Mouse (Mus musculus) myocyte (in vitro differentiated cells): ENCODE data around the gene Vmn1r183. TPM values are rescaled to one million over a fixed set of nuclear protein-coding genes. Genes with fewer than 3 reads are reported as not detected.
"Not testable (repeated sequence)": the region's sequence is repeated elsewhere in the genome, so short reads cannot be mapped to it uniquely, and the experiment has no call there.

ENCODE experiments used
- H3K27me3 ChIP-seq: one replicate; pipeline ENCODE4 v1.6.1; 2011; ENCODE audit not compliant: control insufficient read depth, insufficient read depth, insufficient read length
- H3K36me3 ChIP-seq: one replicate; pipeline ENCODE4 v1.6.1; 2011; ENCODE audit not compliant: control insufficient read depth, insufficient read depth
- H3K4me2 ChIP-seq: one replicate; pipeline ENCODE4 v1.6.1; 2011; ENCODE audit warnings: low read depth, control low read depth
- H3K4me3 ChIP-seq: one replicate; pipeline ENCODE4 v1.5.1; 2011; ENCODE audit warnings: mild to moderate bottlenecking, control low read depth, moderate library complexity
- H3K79me2 ChIP-seq: one replicate; pipeline ENCODE4 v1.6.1; 2011; ENCODE audit not compliant: control insufficient read depth, insufficient read depth
- H3ac ChIP-seq: one replicate; pipeline ENCODE4 v1.6.1; 2011; ENCODE audit not compliant: control insufficient read depth, insufficient read length
- CEBPB ChIP-seq: IDR thresholded peaks from 2 replicates; pipeline ENCODE4 v1.6.1; 2011; ENCODE audit warnings: mild to moderate bottlenecking, moderate library complexity; ENCODE audit not compliant: poor library complexity, insufficient read depth, severe bottlenecking
- E2F4 ChIP-seq: IDR thresholded peaks from one replicate; pipeline ENCODE4 v1.6.1; 2011; ENCODE audit warnings: mild to moderate bottlenecking, control low read depth, moderate library complexity; ENCODE audit not compliant: insufficient read depth
- MAX ChIP-seq: IDR thresholded peaks from one replicate; pipeline ENCODE4 v1.6.1; 2011; ENCODE audit warnings: low read depth, mild to moderate bottlenecking, control low read depth
- MYOD1 ChIP-seq, 3 experiments: IDR thresholded peaks; one replicate each; pipeline ENCODE4 v1.6.1; 2011; ENCODE audit warnings: control low read depth in 2 of 3, low read depth in 2 of 3, mild to moderate bottlenecking in 2 of 3, moderate library complexity in 1 of 3; ENCODE audit not compliant: insufficient read length in 2 of 3, control insufficient read depth in 1 of 3
- MYOG ChIP-seq, 3 experiments: IDR thresholded peaks; one replicate each; pipeline ENCODE4 v1.6.1; 2011; ENCODE audit warnings: control low read depth in 2 of 3, low read depth in 2 of 3, mild to moderate bottlenecking in 2 of 3; ENCODE audit not compliant: insufficient read length in 2 of 3, control insufficient read depth in 1 of 3, insufficient read depth in 1 of 3
- POLR2A ChIP-seq: IDR thresholded peaks from one replicate; pipeline ENCODE4 v1.6.1; 2011; ENCODE audit warnings: low read depth, mild to moderate bottlenecking, control low read depth, moderate library complexity; ENCODE audit not compliant: insufficient read length
- POLR2AphosphoS2 ChIP-seq: IDR thresholded peaks from one replicate; pipeline ENCODE4 v1.6.1; 2011; ENCODE audit warnings: low read depth, control low read depth; ENCODE audit not compliant: insufficient read length
- REST ChIP-seq: IDR thresholded peaks from one replicate; pipeline ENCODE4 v1.6.1; 2011; ENCODE audit warnings: mild to moderate bottlenecking, control low read depth, moderate library complexity; ENCODE audit not compliant: insufficient read depth, insufficient read length
- SRF ChIP-seq: IDR thresholded peaks from one replicate; pipeline ENCODE4 v1.6.1; 2011; ENCODE audit warnings: low read depth; ENCODE audit not compliant: control insufficient read depth, insufficient read length
- TCF12 ChIP-seq: IDR thresholded peaks from one replicate; pipeline ENCODE4 v1.6.1; 2011; ENCODE audit warnings: mild to moderate bottlenecking, control low read depth; ENCODE audit not compliant: poor library complexity, insufficient read depth, severe bottlenecking
- TCF3 ChIP-seq: IDR thresholded peaks from one replicate; pipeline ENCODE4 v1.6.1; 2011; ENCODE audit warnings: low read depth, control low read depth; ENCODE audit not compliant: insufficient read length
- USF1 ChIP-seq: IDR thresholded peaks from one replicate; pipeline ENCODE4 v1.6.1; 2011; ENCODE audit warnings: low read depth, mild to moderate bottlenecking, control low read depth, moderate library complexity
- polyA plus RNA-seq: library from polyadenylated mRNA; unstranded; fragments of >200 nt; fragmentation: generic; extraction: Trizol; gene quantifications from one replicate; pipeline ENCODE4 v1.2.1, GENCODE M21; 2012; ENCODE audit warnings: missing spikeins

Gene Vmn1r183
- polyA plus RNA-seq, result not detected

DNA sequence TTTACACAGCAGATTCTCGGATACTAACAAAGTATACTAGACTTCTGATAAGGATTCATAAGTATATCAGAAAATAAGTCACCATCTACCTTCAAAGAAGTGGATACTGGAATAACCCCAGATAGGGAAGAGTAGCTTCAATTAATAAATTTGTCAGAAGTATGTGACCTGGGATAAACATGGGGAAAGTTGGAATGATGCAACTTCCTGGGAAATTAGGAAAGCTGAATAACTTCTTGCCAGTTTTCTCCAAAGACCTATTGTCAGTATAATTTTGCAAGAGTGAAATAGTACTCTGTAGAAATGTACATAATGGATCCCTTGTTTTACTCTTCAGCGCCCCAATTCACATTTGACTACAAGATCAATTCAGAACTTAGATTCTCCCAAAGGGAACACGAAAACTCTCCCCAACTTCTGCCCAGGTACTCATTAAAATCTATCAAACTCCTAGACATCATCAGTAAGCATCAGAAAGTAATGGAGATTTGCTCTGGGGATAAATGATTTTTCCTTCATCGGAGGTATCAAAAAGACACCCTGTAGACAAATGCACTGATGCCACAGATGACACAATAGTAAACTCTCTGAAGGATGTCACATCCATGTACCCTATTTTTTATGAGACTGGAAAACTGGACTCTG is at the start of gene Vmn1r183:
Gene Vmn1r183, plus strand, starts transcription at position 595 of the 645 bp plus-strand sequence.
- Histone ChIP-seq H3ac (no peak within 1 kb of the TSS), H3K4me2 (no peak within 1 kb of the TSS), H3K36me3 (no peaks in the 10 kb centered on the region), H3K4me3 (no peak within 1 kb of the TSS), H3K79me2 (no peaks in the 10 kb centered on the region), H3K27me3 (no peaks in the 10 kb centered on the region)
- no peak for TF ChIP-seq REST
- peak; percentile 66; the same call in 1 of the 2 replicates for TF ChIP-seq CEBPB

DNA sequence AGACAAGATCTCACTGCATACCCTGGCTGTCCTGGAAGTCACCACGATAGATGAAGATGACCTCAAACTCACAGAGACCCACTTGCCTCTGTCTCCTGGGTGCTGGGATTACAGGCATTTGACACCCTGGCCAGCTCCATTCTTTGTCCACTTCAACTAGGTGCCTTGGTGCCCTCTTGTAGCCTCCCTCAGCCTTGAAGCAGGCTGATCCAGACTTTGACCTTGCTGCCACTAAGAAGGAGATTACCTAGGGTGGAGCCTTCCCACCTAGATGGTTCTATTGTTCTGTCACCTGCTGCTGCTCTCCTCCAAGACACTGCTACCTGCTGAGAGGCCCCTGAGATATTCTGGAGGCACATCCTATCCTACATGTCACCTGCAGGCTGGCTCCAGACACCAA is 21.4 kb downstream of the Vmn1r183 start:
- H3ac ChIP-seq, H3K36me3 ChIP-seq, H3K4me3 ChIP-seq, H3K27me3 ChIP-seq, H3K4me2 ChIP-seq, H3K79me2 ChIP-seq: not testable (repeated sequence)

DNA sequence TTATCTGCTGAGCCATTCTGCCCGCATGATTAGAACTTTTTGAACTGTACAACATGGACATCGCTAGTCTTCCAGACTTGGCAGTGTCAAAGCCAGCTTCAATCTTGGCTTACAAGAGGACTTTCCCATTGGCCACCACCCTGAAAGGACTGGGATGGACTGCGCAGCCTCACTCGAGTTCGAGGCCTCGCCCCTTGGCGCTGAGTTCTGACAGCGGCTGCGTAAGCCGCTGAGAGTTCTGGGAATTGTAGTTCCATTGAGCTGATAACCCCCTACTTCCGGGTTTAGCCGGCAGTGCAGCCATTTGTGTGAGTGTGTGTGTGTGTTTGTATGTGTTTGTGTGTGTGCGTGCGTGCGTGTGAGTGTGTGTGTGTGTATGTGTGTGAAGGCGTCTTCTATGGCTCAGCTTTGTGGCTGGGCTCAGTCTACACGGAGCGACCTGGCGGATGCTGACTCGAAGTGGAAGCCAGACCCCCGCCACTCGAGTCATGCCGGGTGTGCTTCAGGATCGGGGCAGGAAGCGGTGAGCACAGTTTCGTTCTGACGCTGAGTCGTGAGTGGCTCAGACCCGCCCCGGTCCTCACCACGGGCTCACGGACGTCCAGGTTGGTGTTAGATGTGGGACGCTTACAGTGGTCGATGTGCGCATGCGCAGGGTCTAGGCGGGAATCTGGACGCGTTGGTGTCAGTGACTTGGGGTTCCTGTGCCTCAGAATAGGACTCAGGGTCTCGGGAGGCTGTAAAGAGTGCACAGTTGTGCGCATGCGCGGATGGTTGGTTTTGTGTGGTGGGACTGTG is 28.8 kb downstream of the Vmn1r183 start, which contains the start of gene Zfp180:
Gene Zfp180, plus strand, starts transcription at position 291 of the 798 bp plus-strand sequence.
- peak within 1 kb of the TSS; percentile 90 for H3K4me3 ChIP-seq
- no peak for TF ChIP-seq TCF12
- TF ChIP-seq POLR2A, result peak; percentile 44
- TF ChIP-seq MAX, result no peak
- peak; percentile 43 for TF ChIP-seq E2F4
- no peak for TF ChIP-seq REST
- no peak for TF ChIP-seq CEBPB
- peaks cover 36% of the 10 kb centered on the region for H3K79me2 ChIP-seq
- peak within 1 kb of the TSS; percentile 85 for H3ac ChIP-seq
- no peaks in the 10 kb centered on the region for H3K27me3 ChIP-seq
- peak within 1 kb of the TSS; percentile 86 for H3K4me2 ChIP-seq
- H3K36me3 ChIP-seq, result peaks cover 2% of the 10 kb centered on the region

DNA sequence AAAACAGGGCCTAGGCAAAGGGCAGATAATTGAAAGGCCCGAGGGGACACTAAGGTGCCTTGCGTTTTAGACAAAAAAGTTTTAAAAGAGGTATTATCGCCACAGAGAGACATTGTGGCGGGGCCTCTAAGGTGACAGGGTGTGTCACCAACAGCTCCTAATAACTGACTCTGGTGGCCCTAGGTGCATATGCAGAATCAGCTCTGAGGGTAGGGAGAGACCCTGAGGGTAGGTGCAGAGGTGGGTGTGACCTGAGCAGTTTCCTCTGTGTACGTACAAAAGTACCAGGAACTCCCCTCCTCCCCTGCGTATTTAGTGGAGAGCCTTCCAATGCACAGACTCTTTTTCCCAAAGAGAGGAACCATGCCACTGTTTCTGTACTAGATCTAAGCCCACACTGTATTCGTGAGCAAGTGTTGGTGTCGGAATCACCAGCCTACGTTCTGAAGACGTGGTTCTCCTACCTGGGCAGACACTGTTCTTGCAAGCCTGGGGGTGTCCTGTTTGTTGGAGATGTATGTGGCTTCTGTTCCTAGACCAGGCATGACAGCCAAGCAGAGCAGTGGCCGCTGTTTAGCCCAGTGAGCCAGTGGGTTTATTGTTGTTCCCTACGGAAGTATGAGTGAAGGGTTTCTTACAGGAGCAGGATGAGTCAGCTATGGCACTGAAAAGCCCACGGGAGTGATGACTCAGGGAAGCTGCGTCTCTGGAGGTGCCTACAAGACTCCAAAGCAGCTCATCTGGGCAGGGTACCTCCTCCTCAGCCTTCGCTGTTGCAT is 29.6 kb downstream of the Vmn1r183 start:
- Histone ChIP-seq H3K4me2 (peak overlapping the region; percentile 84), H3K36me3 (peaks cover 4% of the 10 kb centered on the region), H3ac (peak overlapping the region; percentile 85), H3K4me3 (peak overlapping the region; percentile 90), H3K27me3 (no peaks in the 10 kb centered on the region), H3K79me2 (peaks cover 36% of the 10 kb centered on the region)
- TF ChIP-seq USF1 (no peak), MYOG (IDR thresholded peaks at IDR 0.05; ENCODE audit: control insufficient read depth in 1 of 3, insufficient read depth in 1 of 3, insufficient read length in 2 of 3, low read depth in 2 of 3) (no peak), POLR2AphosphoS2 (no peak)

DNA sequence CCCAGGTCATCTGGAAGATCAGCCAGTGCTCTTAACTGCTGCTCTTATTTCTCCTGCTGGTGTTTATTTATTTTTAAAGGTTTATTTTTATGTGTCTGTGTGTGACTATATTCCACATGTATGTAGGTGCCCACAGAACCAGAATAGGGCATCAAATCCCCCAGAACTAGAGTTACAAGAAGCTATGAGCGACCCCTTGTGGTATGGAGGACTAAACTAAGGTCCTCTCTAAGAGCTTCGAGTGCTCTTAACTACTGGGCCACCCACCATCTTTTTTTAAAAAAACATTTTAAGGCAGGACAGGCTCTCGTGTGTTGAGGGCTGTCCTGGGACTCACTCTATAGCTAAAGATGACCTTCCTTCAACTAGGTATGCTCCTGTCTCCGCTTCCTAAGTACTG is 33.8 kb downstream of the Vmn1r183 start:
- peaks cover 41% of the 10 kb centered on the region for H3K79me2 ChIP-seq
- H3K36me3 ChIP-seq, result peaks cover 4% of the 10 kb centered on the region
- no peak for TF ChIP-seq TCF12
- no peak for TF ChIP-seq POLR2A
- TF ChIP-seq POLR2AphosphoS2, result no peak
- TF ChIP-seq MAX, result no peak
- TF ChIP-seq CEBPB, result no peak
- no peak for TF ChIP-seq TCF3
- TF ChIP-seq USF1, result no peak
- no peak for TF ChIP-seq E2F4
- TF ChIP-seq REST, result no peak
- no peak for TF ChIP-seq MYOG (IDR thresholded peaks at IDR 0.05; ENCODE audit: control insufficient read depth in 1 of 3, insufficient read depth in 1 of 3, insufficient read length in 2 of 3, low read depth in 2 of 3)
- TF ChIP-seq MYOD1 (IDR thresholded peaks at IDR 0.05; ENCODE audit: control insufficient read depth in 1 of 3, insufficient read length in 2 of 3, low read depth in 2 of 3), result no peak
- TF ChIP-seq SRF, result no peak
- H3K4me3 ChIP-seq, result no peak overlapping the region
- no peak overlapping the region for H3ac ChIP-seq
- H3K27me3 ChIP-seq, result no peaks in the 10 kb centered on the region
- H3K4me2 ChIP-seq, result no peak overlapping the region
